Mouse (Mus musculus) C2C12 (cell line): Measurements from ENCODE around the gene Iqcf6. TPM values are rescaled to one million over a fixed set of nuclear protein-coding genes. Genes with fewer than 3 reads are reported as not detected.

Experiments
- H3K27me3 ChIP-seq: one replicate; pipeline ENCODE4 v1.6.1; 2011; ENCODE audit not compliant: control insufficient read depth, insufficient read depth, insufficient read length
- H3K36me3 ChIP-seq: one replicate; pipeline ENCODE4 v1.6.1; 2011; ENCODE audit not compliant: control insufficient read depth, insufficient read depth
- H3K4me3 ChIP-seq: one replicate; pipeline ENCODE4 v1.5.1; 2011; ENCODE audit warnings: mild to moderate bottlenecking, control low read depth; ENCODE audit not compliant: poor library complexity, insufficient read depth, severe bottlenecking
- H3K79me2 ChIP-seq: one replicate; pipeline ENCODE4 v1.6.1; 2011; ENCODE audit not compliant: control insufficient read depth, insufficient read depth
- H3K79me3 ChIP-seq: one replicate; pipeline ENCODE4 v1.6.1; 2011; ENCODE audit warnings: low read depth, control low read depth
- H3ac ChIP-seq: one replicate; pipeline ENCODE3; 2011; ENCODE audit warnings: low read depth; ENCODE audit not compliant: control insufficient read depth, insufficient read length
- CEBPB ChIP-seq: IDR thresholded peaks from one replicate; pipeline ENCODE4 v1.6.1; 2011; ENCODE audit warnings: low read depth, mild to moderate bottlenecking, control low read depth, moderate library complexity
- CTCF ChIP-seq: IDR thresholded peaks from one replicate; pipeline ENCODE4 v1.5.1; 2011; ENCODE audit not compliant: control insufficient read depth, insufficient read depth, insufficient read length
- FOSL1 ChIP-seq: IDR thresholded peaks from one replicate; pipeline ENCODE4 v1.8.0; 2011; ENCODE audit warnings: mild to moderate bottlenecking, low read length; ENCODE audit not compliant: poor library complexity, insufficient read depth, severe bottlenecking
- MAX ChIP-seq: IDR thresholded peaks from one replicate; pipeline ENCODE4 v1.6.1; 2011; ENCODE audit warnings: mild to moderate bottlenecking, control low read depth
- MYOD1 ChIP-seq: IDR thresholded peaks from one replicate; pipeline ENCODE4 v1.6.1; 2011; ENCODE audit warnings: low read depth; ENCODE audit not compliant: control insufficient read depth, insufficient read length
- MYOG ChIP-seq: IDR thresholded peaks from one replicate; pipeline ENCODE4 v1.6.1; 2011; ENCODE audit not compliant: control insufficient read depth, insufficient read length; ENCODE audit errors: extremely low read depth
- USF1 ChIP-seq: IDR thresholded peaks from one replicate; pipeline ENCODE4 v1.6.1; 2011; ENCODE audit warnings: low read depth, mild to moderate bottlenecking, control low read depth, moderate library complexity
- polyA plus RNA-seq: library from polyadenylated mRNA; unstranded; fragments of >200 nt; fragmentation: generic; extraction: Trizol; gene quantifications from one replicate; pipeline ENCODE4 v1.2.1, GENCODE M21; 2012; ENCODE audit warnings: missing spikeins

Iqcf6 gene
- polyA plus RNA-seq, 1 experiment, result not detected

DNA sequence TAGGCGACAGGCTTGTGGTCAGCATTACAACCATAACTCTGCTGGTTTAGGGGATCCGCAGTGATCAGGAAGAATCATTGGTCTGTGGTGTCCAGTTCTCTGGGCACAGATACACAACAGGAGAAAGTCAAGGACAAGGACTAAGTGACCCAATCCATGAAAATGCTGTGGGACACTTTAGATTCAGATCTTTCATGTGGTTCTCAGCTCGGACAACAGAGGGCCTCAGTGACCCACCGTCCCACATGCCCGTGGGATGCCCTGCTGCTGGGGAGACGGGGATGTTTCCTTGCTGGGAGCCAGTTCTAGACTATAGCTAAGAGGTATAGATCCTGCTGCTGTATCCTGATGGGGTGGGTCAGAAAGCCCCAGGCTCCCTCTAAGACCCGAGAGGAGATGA, 27.9 kb upstream of the Iqcf6 start:
- no peak for TF ChIP-seq MYOG
- no peak for TF ChIP-seq CTCF
- TF ChIP-seq FOSL1, result no peak
- no peak for TF ChIP-seq MAX
- TF ChIP-seq USF1, result no peak
- no peak for TF ChIP-seq MYOD1
- no peaks in the 10 kb centered on the region for H3K79me2 ChIP-seq
- H3K27me3 ChIP-seq, result peaks cover 19% of the 10 kb centered on the region
- no peaks in the 10 kb centered on the region for H3K79me3 ChIP-seq
- no peak overlapping the region for H3K4me3 ChIP-seq
- H3ac ChIP-seq, result no peak overlapping the region
- no peaks in the 10 kb centered on the region for H3K36me3 ChIP-seq

- Histone ChIP-seq H3ac (no peak overlapping the region), H3K79me3 (no peaks in the 10 kb centered on the region), H3K4me3 (no peak overlapping the region), H3K79me2 (no peaks in the 10 kb centered on the region), H3K36me3 (no peaks in the 10 kb centered on the region), H3K27me3 (peaks cover 20% of the 10 kb centered on the region)
- TF ChIP-seq MYOG (no peak), MAX (no peak), CEBPB (no peak), CTCF (peak; percentile 4), MYOD1 (no peak), USF1 (no peak), FOSL1 (no peak)
Observed at GRCm38 (mm10) chr9:106600546-106600945, 25.8 kb upstream of the Iqcf6 start.

DNA sequence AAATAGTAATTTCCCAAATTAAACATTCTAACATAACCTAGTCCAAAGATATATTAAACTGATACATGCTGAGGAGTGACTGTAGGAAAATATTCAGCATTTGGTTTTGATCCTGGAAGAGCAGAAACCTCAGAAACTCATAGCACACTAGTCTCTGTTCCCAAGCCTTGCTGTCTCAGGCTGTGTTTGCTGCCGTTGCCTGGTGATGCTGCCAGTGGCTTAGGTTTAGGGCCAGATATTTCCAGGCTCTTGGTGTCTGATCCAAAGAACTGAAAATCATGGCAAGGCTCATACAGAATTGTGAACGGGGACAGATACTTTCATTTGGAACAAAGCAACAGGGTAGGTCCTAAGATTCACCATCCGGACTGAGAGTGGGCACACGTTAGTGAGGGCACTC, 15.7 kb upstream of the Iqcf6 start:
- TF ChIP-seq CTCF (no peak), MAX (no peak), MYOG (no peak), USF1 (no peak), CEBPB (no peak), MYOD1 (no peak), FOSL1 (no peak)
- Histone ChIP-seq H3K4me3 (no peak overlapping the region), H3K27me3 (peaks cover 53% of the 10 kb centered on the region), H3K36me3 (no peaks in the 10 kb centered on the region), H3ac (no peak overlapping the region), H3K79me3 (no peaks in the 10 kb centered on the region), H3K79me2 (no peaks in the 10 kb centered on the region)

- H3K36me3 ChIP-seq, result no peaks in the 10 kb centered on the region
- TF ChIP-seq USF1 (no peak), CTCF (no peak), MYOG (no peak), MAX (no peak), MYOD1 (no peak), CEBPB (no peak), FOSL1 (no peak)
- H3K27me3 ChIP-seq, result peaks cover 56% of the 10 kb centered on the region
- no peak overlapping the region for H3K4me3 ChIP-seq
- H3K79me3 ChIP-seq, result no peaks in the 10 kb centered on the region
- no peak overlapping the region for H3ac ChIP-seq
- H3K79me2 ChIP-seq, result no peaks in the 10 kb centered on the region
Observed at GRCm38 (mm10) chr9:106613951-106614350, 12.4 kb upstream of the Iqcf6 start.

DNA sequence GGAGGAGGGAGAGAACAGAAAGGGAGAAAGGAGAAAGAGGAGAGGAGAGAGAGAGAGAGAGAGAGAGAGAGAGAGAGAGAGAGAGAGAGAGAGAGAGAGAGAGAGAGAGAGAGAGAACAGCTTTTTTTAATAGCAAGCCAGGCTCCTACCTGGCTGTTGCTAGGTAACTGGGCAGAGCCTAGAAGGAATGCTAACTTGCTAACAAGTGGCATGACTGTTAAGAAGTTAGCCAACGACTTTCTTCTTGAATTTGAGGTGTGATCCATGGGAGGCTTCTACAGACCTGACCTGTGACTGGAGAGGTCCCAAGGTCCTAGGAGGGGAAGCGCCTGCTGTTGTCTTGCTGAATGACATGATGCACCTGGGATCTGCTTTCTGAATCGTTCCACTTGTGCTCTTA, 11.8 kb upstream of the Iqcf6 start:
- H3K4me3 ChIP-seq, result no peak overlapping the region
- no peaks in the 10 kb centered on the region for H3K79me3 ChIP-seq
- H3ac ChIP-seq, result no peak overlapping the region
- H3K36me3 ChIP-seq, result no peaks in the 10 kb centered on the region
- TF ChIP-seq MYOD1 (no peak), CEBPB (no peak), CTCF (no peak), FOSL1 (no peak), MYOG (no peak), USF1 (no peak), MAX (no peak)
- no peaks in the 10 kb centered on the region for H3K79me2 ChIP-seq
- peaks cover 51% of the 10 kb centered on the region for H3K27me3 ChIP-seq

DNA sequence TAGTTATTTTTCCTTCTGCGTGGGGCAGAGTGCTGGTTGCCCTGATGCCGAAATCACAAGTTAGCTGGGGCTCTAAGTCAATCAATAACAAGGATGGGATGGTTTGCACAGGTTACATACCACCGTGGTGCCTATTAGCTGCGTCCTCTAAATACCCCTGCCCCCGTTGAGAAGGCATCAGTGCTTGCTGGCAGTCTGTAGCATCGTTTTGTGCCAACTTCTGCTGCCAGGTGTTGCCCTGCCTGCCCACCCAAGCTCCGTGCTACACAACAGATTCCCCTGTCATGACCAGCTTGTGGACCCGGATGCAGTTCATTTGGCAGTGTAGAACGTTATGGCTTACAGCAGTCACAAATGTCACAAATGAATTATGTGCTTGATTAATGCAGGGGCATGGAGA, 10.1 kb upstream of the Iqcf6 start:
- no peak overlapping the region for H3ac ChIP-seq
- H3K79me2 ChIP-seq, result no peaks in the 10 kb centered on the region
- TF ChIP-seq CTCF (no peak), MYOG (no peak), MYOD1 (no peak), FOSL1 (no peak), CEBPB (no peak), MAX (no peak), USF1 (no peak)
- peaks cover 52% of the 10 kb centered on the region for H3K27me3 ChIP-seq
- H3K79me3 ChIP-seq, result no peaks in the 10 kb centered on the region
- H3K4me3 ChIP-seq, result no peak overlapping the region
- H3K36me3 ChIP-seq, result no peaks in the 10 kb centered on the region
